In the genomic region with DNA sequence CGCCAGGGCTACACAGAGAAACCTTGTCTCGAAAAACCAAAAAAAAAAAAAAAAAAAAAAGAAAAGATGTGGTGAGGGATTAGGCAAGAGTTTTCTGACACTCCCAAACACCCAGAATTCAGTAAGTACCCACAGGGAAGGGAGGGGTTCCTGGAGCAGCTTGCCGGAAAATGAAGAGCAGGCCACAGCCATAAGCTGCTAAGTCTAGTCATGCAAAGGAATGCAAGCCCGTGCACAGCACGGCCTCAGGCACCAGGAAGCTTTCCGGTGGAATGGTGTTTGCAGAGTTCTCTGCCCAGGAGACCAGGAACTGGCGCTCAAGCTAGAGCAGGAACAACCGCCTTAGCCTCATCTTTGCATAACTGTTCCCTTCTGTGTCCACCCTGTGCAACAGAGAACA, we compare ENCODE assay signal across 12 mouse cellular contexts. TPM values are rescaled to one million over a fixed set of nuclear protein-coding genes. Genes with fewer than 3 reads are reported as not detected.
A peak's percentile ranks its signal among the peaks of the same experiment; 100 is the strongest.
DNase-seq lines count a peak whose midpoint lies in the region; ATAC-seq lines count a peak whose summit lies in the region.
"Had no signal": no experiment of that assay in that cellular context is flagged by ENCODE, and none has a peak within 500 bp of the region (broad histone marks: within the 10 kb centered on the region; RNA-seq: fewer than 3 reads in every experiment).

No protein-coding gene starts in this region.

- DNase-seq in lung, postnatal 25 days (ENCODE audit: low spot score): no peak
- DNase-seq in ZHBTc4 (ENCODE audit: low read depth, low spot score): peak; percentile 74
- no peak for DNase-seq in cerebellum, adult 9-10 months
- no peak for DNase-seq in cerebellum, adult 11-12 months
- DNase-seq: cerebellum, adult 18-20 months; right cerebral cortex, postnatal 14 days had no signal

- H3K27me3 ChIP-seq in lung, embryonic 16.5 days (ENCODE audit: control insufficient read depth, insufficient read depth, low read depth, low read length): no peaks in the 10 kb centered on the region
- H3K27me3 ChIP-seq in stomach, embryonic 16.5 days (ENCODE audit: control insufficient read depth, insufficient read depth, low read length): no peaks in the 10 kb centered on the region

- WGBS in lung, embryonic 16.5 days: 44% methylated on average over 8 of the region's 8 CpGs
- 55% methylated on average over 8 of the region's 8 CpGs for WGBS in stomach, embryonic 16.5 days

- H3K4me3 ChIP-seq in lung, embryonic 16.5 days (ENCODE audit: low read length): no peak overlapping the region
- H3K4me3 ChIP-seq in stomach, embryonic 16.5 days (replicated peaks; ENCODE audit: low read length): no peak overlapping the region

- no peak overlapping the region for H3K4me2 ChIP-seq in lung, embryonic 16.5 days (ENCODE audit: low read depth, low read length)
- H3K4me2 ChIP-seq in stomach, embryonic 16.5 days (ENCODE audit: low read depth, low read length): no peak overlapping the region

- peak overlapping the region; percentile 73 for H3K27ac ChIP-seq in lung, embryonic 16.5 days (ENCODE audit: low read length)
- peak overlapping the region; percentile 72 for H3K27ac ChIP-seq in stomach, embryonic 16.5 days (ENCODE audit: low read length)
- H3K27ac ChIP-seq: liver, embryonic 14.5 days had no signal

- peaks cover 10% of the 10 kb centered on the region for H3K4me1 ChIP-seq in lung, embryonic 16.5 days (replicated peaks; ENCODE audit: control insufficient read depth, insufficient read depth, low read length)
- H3K4me1 ChIP-seq in stomach, embryonic 16.5 days (ENCODE audit: control insufficient read depth, insufficient read depth, low read length): peaks cover 11% of the 10 kb centered on the region; the same call in 1 of the 2 replicates

- no peaks in the 10 kb centered on the region for H3K9me3 ChIP-seq in lung, embryonic 16.5 days (ENCODE audit: control insufficient read depth, low read length)
- no peaks in the 10 kb centered on the region for H3K9me3 ChIP-seq in stomach, embryonic 16.5 days (replicated peaks; ENCODE audit: control insufficient read depth, low read length)

- no peak overlapping the region; the same call in 1 of the 2 replicates for H3K9ac ChIP-seq in lung, embryonic 16.5 days (ENCODE audit: low read length)
- H3K9ac ChIP-seq in stomach, embryonic 16.5 days (ENCODE audit: low read length): no peak overlapping the region
- H3K9ac ChIP-seq: liver, embryonic 14.5 days had no signal

- peaks cover 27% of the 10 kb centered on the region for H3K36me3 ChIP-seq in lung, embryonic 16.5 days (ENCODE audit: control insufficient read depth, insufficient read depth, low read length)
- peaks cover 6% of the 10 kb centered on the region for H3K36me3 ChIP-seq in stomach, embryonic 16.5 days (ENCODE audit: control insufficient read depth, insufficient read depth, low read length)

- ATAC-seq in lung, embryonic 16.5 days (ENCODE audit: low read depth): no peak
- ATAC-seq in granulocyte monocyte progenitor cell, adult 5-6 weeks (replicated peaks; ENCODE audit: poor library complexity, severe bottlenecking): peak; percentile 80
- ATAC-seq in stomach, embryonic 16.5 days (ENCODE audit: insufficient read depth, low FRiP score): peak; percentile 27; the same call in 1 of the 2 replicates
- ATAC-seq: activated CD4-positive, CD25-positive, alpha-beta regulatory T cell, adult 4 months; forebrain, embryonic 16.5 days had no signal

RNA-seq across cellular contexts. Expression of a gene that starts 1.9 kb away (rescaled TPM):
- polyA plus RNA-seq in lung, embryonic 16.5 days (2015; fragmentation: Nextera tagmentation; extraction: Ambion mirVana): 1,316 and 1,484 TPM in 2 replicates
- total RNA-seq in granulocyte monocyte progenitor cell, adult 5-6 weeks (2014; fragmentation: Nextera tagmentation): 1,716 and 2,163 TPM in 2 replicates
- 2,167 and 2,701 TPM in 2 replicates for total RNA-seq in granulocyte monocyte progenitor cell, adult 5-6 weeks (2017)
- polyA plus RNA-seq in stomach, embryonic 16.5 days (2015; fragmentation: Nextera tagmentation; extraction: Ambion mirVana): 1,046 and 1,463 TPM in 2 replicates

RNA-seq across cellular contexts. Expression of a gene that starts 16.9 kb away (rescaled TPM):
- 0.73 and 0.83 TPM in 2 replicates for polyA plus RNA-seq in lung, embryonic 16.5 days (2015; fragmentation: Nextera tagmentation; extraction: Ambion mirVana)
- total RNA-seq in granulocyte monocyte progenitor cell, adult 5-6 weeks (2014; fragmentation: Nextera tagmentation): not detected in 2 replicates
- total RNA-seq in granulocyte monocyte progenitor cell, adult 5-6 weeks (2017): not detected in 2 replicates
- 2.2 and 3.4 TPM in 2 replicates for polyA plus RNA-seq in stomach, embryonic 16.5 days (2015; fragmentation: Nextera tagmentation; extraction: Ambion mirVana)

RNA-seq across cellular contexts. Expression of a gene that starts 37.5 kb away (rescaled TPM):
- 43.7 and 46.4 TPM in 2 replicates for polyA plus RNA-seq in lung, embryonic 16.5 days (2015; fragmentation: Nextera tagmentation; extraction: Ambion mirVana)
- total RNA-seq in granulocyte monocyte progenitor cell, adult 5-6 weeks (2014; fragmentation: Nextera tagmentation): 29.5 and 40.3 TPM in 2 replicates
- total RNA-seq in granulocyte monocyte progenitor cell, adult 5-6 weeks (2017): 47.3 and 65.5 TPM in 2 replicates
- 43.0 and 44.8 TPM in 2 replicates for polyA plus RNA-seq in stomach, embryonic 16.5 days (2015; fragmentation: Nextera tagmentation; extraction: Ambion mirVana)

RNA-seq across cellular contexts. Expression of a gene that starts 57.8 kb away (rescaled TPM):
- polyA plus RNA-seq in lung, embryonic 16.5 days (2015; fragmentation: Nextera tagmentation; extraction: Ambion mirVana): 21.2 and 24.7 TPM in 2 replicates
- total RNA-seq in granulocyte monocyte progenitor cell, adult 5-6 weeks (2014; fragmentation: Nextera tagmentation): not detected in 2 replicates
- total RNA-seq in granulocyte monocyte progenitor cell, adult 5-6 weeks (2017): not detected in 2 replicates
- 17.6 and 18.4 TPM in 2 replicates for polyA plus RNA-seq in stomach, embryonic 16.5 days (2015; fragmentation: Nextera tagmentation; extraction: Ambion mirVana)
- polyA plus RNA-seq: activated CD4-positive, CD25-positive, alpha-beta regulatory T cell, adult 4 months had no signal

RNA-seq across cellular contexts. Expression of a gene that starts 58.2 kb away (rescaled TPM):
- polyA plus RNA-seq in lung, embryonic 16.5 days (2015; fragmentation: Nextera tagmentation; extraction: Ambion mirVana): 23.9 and 25.8 TPM in 2 replicates
- 86.3 and 104 TPM in 2 replicates for total RNA-seq in granulocyte monocyte progenitor cell, adult 5-6 weeks (2014; fragmentation: Nextera tagmentation)
- 63.3 and 63.9 TPM in 2 replicates for total RNA-seq in granulocyte monocyte progenitor cell, adult 5-6 weeks (2017)
- polyA plus RNA-seq in stomach, embryonic 16.5 days (2015; fragmentation: Nextera tagmentation; extraction: Ambion mirVana): 23.1 and 24.6 TPM in 2 replicates
